Mouse (Mus musculus) forebrain, embryonic 14.5 days (tissue): ENCODE data around the gene S1pr4. TPM values are rescaled to one million over a fixed set of nuclear protein-coding genes. Genes with fewer than 3 reads are reported as not detected.

ENCODE experiments used
- ATAC-seq: fragments of 200-750 bp; cut with Nextera tagmentation; 2 replicates; pipeline ENCODE4 v1.8.0; 2017; ENCODE audit warnings: mild to moderate bottlenecking, moderate library complexity
- DNase-seq: peaks from one replicate; pipeline ENCODE4 v3.0.0-alpha.2; 2015; ENCODE audit warnings: low spot score
- H3K27ac ChIP-seq: fragments of 300-500 bp; sonication (generic); 2 replicates; pipeline ENCODE4 v1.5.1; 2014; ENCODE audit warnings: low read depth, mild to moderate bottlenecking, control low read depth, low read length, moderate library complexity
- H3K27me3 ChIP-seq: fragments of 300-500 bp; sonication (generic); replicated peaks from 2 replicates; pipeline ENCODE4 v1.6.1; 2014; ENCODE audit warnings: low read length, control low read depth, mixed read lengths; ENCODE audit not compliant: control insufficient read depth, insufficient read depth
- H3K36me3 ChIP-seq: fragments of 300-500 bp; sonication (generic); 2 replicates; pipeline ENCODE4 v1.6.1; 2014; ENCODE audit warnings: low read length, control low read depth; ENCODE audit not compliant: control insufficient read depth, insufficient read depth
- H3K4me1 ChIP-seq: fragments of 300-500 bp; sonication (generic); 2 replicates; pipeline ENCODE4 v1.6.1; 2014; ENCODE audit warnings: antibody characterized with exemption, low read length, control low read depth; ENCODE audit not compliant: control insufficient read depth, insufficient read depth
- H3K4me2 ChIP-seq: fragments of 300-500 bp; sonication (generic); 2 replicates; pipeline ENCODE4 v1.6.1; 2014; ENCODE audit warnings: mild to moderate bottlenecking, control low read depth, low read length
- H3K4me3 ChIP-seq: fragments of 300-500 bp; sonication (generic); 2 replicates; pipeline ENCODE4 v1.5.1; 2014; ENCODE audit warnings: low read depth, low read length, control low read depth
- H3K9ac ChIP-seq: fragments of 300-500 bp; sonication (generic); 2 replicates; pipeline ENCODE4 v1.6.1; 2014; ENCODE audit warnings: mild to moderate bottlenecking, low read length, control low read depth, moderate library complexity
- H3K9me3 ChIP-seq: fragments of 300-500 bp; sonication (generic); replicated peaks from 2 replicates; pipeline ENCODE4 v1.6.1; 2016; ENCODE audit warnings: low read length, control low read depth, mixed read lengths; ENCODE audit not compliant: control insufficient read depth
- WGBS: fragments of 180-500 bp; shearing (Covaris S2); extraction: QIAGEN DNeasy Blood & Tissue Kit; methylation state at CpG from one replicate; pipeline ENCODE4 v1.1.7; 2014; 5-methylcytosine and 5-hydroxymethylcytosine counted together
- polyA plus RNA-seq: library from polyadenylated mRNA; unstranded; fragments of >200 nt; fragmentation: Nextera tagmentation; extraction: Ambion mirVana; gene quantifications from 2 replicates; pipeline ENCODE4 v1.2.1, GENCODE M21; 2014

The S1pr4 gene
- polyA plus RNA-seq, 1 experiment from 2014 or later = 0.53 TPM

GRCm38 (mm10) chr10:81541803-81542202, 41.9 kb upstream of the S1pr4 start:
- Histone ChIP-seq H3K9me3 (no peaks in the 10 kb centered on the region), H3K27me3 (no peaks in the 10 kb centered on the region), H3K9ac (no peak overlapping the region), H3K4me2 (no peak overlapping the region), H3K36me3 (peaks cover 12% of the 10 kb centered on the region; the same call in 1 of the 2 replicates), H3K4me1 (peaks cover 12% of the 10 kb centered on the region), H3K27ac (no peak overlapping the region), H3K4me3 (no peak overlapping the region)
- 83% methylated on average over 10 of the region's 10 CpGs for WGBS
- no peak for DNase-seq
- no peak for ATAC-seq

GRCm38 (mm10) chr10:81541363-81541762, 41.4 kb upstream of the S1pr4 start:
- no peaks in the 10 kb centered on the region for H3K27me3 ChIP-seq
- no peak overlapping the region for H3K4me2 ChIP-seq
- no peaks in the 10 kb centered on the region for H3K9me3 ChIP-seq
- H3K27ac ChIP-seq = no peak overlapping the region
- peaks cover 12% of the 10 kb centered on the region; the same call in 1 of the 2 replicates for H3K36me3 ChIP-seq
- no peak overlapping the region for H3K4me3 ChIP-seq
- ATAC-seq (no peak), DNase-seq (no peak)
- H3K4me1 ChIP-seq = peaks cover 12% of the 10 kb centered on the region
- H3K9ac ChIP-seq = no peak overlapping the region; the same call in 1 of the 2 replicates
- 89% methylated on average over 5 of the region's 5 CpGs for WGBS

GRCm38 (mm10) chr10:81538321-81539048, 38.6 kb upstream of the S1pr4 start:
- no peak for ATAC-seq
- WGBS = 85% methylated on average over 3 of the region's 3 CpGs

GRCm38 (mm10) chr10:81537429-81537828, 37.5 kb upstream of the S1pr4 start:
- no peak overlapping the region for H3K4me2 ChIP-seq
- no peaks in the 10 kb centered on the region for H3K9me3 ChIP-seq
- no peak overlapping the region for H3K27ac ChIP-seq
- no peaks in the 10 kb centered on the region for H3K27me3 ChIP-seq
- H3K4me1 ChIP-seq = no peaks in the 10 kb centered on the region
- WGBS = 89% methylated on average over 2 of the region's 2 CpGs
- no peak overlapping the region for H3K4me3 ChIP-seq
- ATAC-seq (no peak), DNase-seq (no peak)
- H3K36me3 ChIP-seq = peaks cover 29% of the 10 kb centered on the region
- no peak overlapping the region for H3K9ac ChIP-seq

More at GRCm38 (mm10) chr10:81538321-81539048, 38.6 kb upstream of the S1pr4 start:
- peaks cover 6% of the 10 kb centered on the region for H3K4me1 ChIP-seq
- no peak overlapping the region for H3K9ac ChIP-seq
- peaks cover 21% of the 10 kb centered on the region for H3K36me3 ChIP-seq
- H3K27ac ChIP-seq = no peak overlapping the region
- H3K9me3 ChIP-seq = no peaks in the 10 kb centered on the region
- H3K4me3 ChIP-seq = no peak overlapping the region
- no peak overlapping the region for H3K4me2 ChIP-seq
- DNase-seq = no peak
- no peaks in the 10 kb centered on the region for H3K27me3 ChIP-seq

GRCm38 (mm10) chr10:81536734-81537133, 36.8 kb upstream of the S1pr4 start:
- WGBS = 80% methylated on average over 6 of the region's 6 CpGs
- DNase-seq = no peak
- H3K27ac ChIP-seq = no peak overlapping the region
- no peak for ATAC-seq
- H3K27me3 ChIP-seq = no peaks in the 10 kb centered on the region
- H3K4me1 ChIP-seq = no peaks in the 10 kb centered on the region
- H3K4me3 ChIP-seq = no peak overlapping the region
- no peak overlapping the region for H3K4me2 ChIP-seq
- peaks cover 34% of the 10 kb centered on the region for H3K36me3 ChIP-seq
- no peak overlapping the region for H3K9ac ChIP-seq
- no peaks in the 10 kb centered on the region for H3K9me3 ChIP-seq

- Histone ChIP-seq H3K4me2 (no peak overlapping the region), H3K4me1 (no peaks in the 10 kb centered on the region), H3K9me3 (no peaks in the 10 kb centered on the region), H3K9ac (no peak overlapping the region), H3K4me3 (no peak overlapping the region), H3K27ac (no peak overlapping the region), H3K27me3 (no peaks in the 10 kb centered on the region), H3K36me3 (peaks cover 52% of the 10 kb centered on the region)
- ATAC-seq = no peak
- WGBS = 67% methylated on average over 16 of the region's 16 CpGs
- DNase-seq = no peak
Measured at GRCm38 (mm10) chr10:81534826-81535225, 34.9 kb upstream of the S1pr4 start.

- Histone ChIP-seq H3K36me3 (peaks cover 29% of the 10 kb centered on the region), H3K4me2 (no peak overlapping the region), H3K27me3 (no peaks in the 10 kb centered on the region), H3K9me3 (no peaks in the 10 kb centered on the region), H3K9ac (no peak overlapping the region), H3K4me1 (no peaks in the 10 kb centered on the region), H3K4me3 (no peak overlapping the region), H3K27ac (no peak overlapping the region)
- 14% methylated on average over 14 of the region's 14 CpGs for WGBS
- ATAC-seq (peak; percentile 58; the same call in 1 of the 2 replicates), DNase-seq (peak; percentile 55)
Measured at GRCm38 (mm10) chr10:81526779-81527178, 26.8 kb upstream of the S1pr4 start.

- 72% methylated on average over 12 of the region's 13 CpGs for WGBS
Measured at GRCm38 (mm10) chr10:81525017-81525694, 25.2 kb upstream of the S1pr4 start.

GRCm38 (mm10) chr10:81524051-81524605, 24.2 kb upstream of the S1pr4 start, which contains the start of gene Gna15:
Gna15 (minus strand) TSS chr10:81524225.
- H3K4me1 ChIP-seq = no peaks in the 10 kb centered on the region
- H3K27ac ChIP-seq = no peak within 1 kb of the TSS
- H3K27me3 ChIP-seq = no peaks in the 10 kb centered on the region
- H3K4me3 ChIP-seq = no peak within 1 kb of the TSS
- 27% methylated on average over 9 of the region's 9 CpGs for WGBS
- no peak within 1 kb of the TSS for H3K9ac ChIP-seq
- no peak for DNase-seq
- no peak for ATAC-seq
- H3K4me2 ChIP-seq = no peak within 1 kb of the TSS
- peaks cover 3% of the 10 kb centered on the region for H3K36me3 ChIP-seq
- no peaks in the 10 kb centered on the region for H3K9me3 ChIP-seq

More at GRCm38 (mm10) chr10:81525017-81525694, 25.2 kb upstream of the S1pr4 start:
- Histone ChIP-seq H3K4me3 (no peak overlapping the region), H3K36me3 (peaks cover 13% of the 10 kb centered on the region), H3K4me1 (no peaks in the 10 kb centered on the region), H3K9ac (no peak overlapping the region), H3K4me2 (no peak overlapping the region), H3K27me3 (no peaks in the 10 kb centered on the region), H3K9me3 (no peaks in the 10 kb centered on the region), H3K27ac (no peak overlapping the region)
- ATAC-seq (no peak), DNase-seq (no peak)
